Mouse (Mus musculus) kidney, adult 11 months (tissue): ENCODE data around the gene Magi1.

Experiments used
- DNase-seq: peaks from one replicate; pipeline ENCODE4 v3.0.0; 2022

Gene Magi1

GRCm38 (mm10) chr6:93871516-93871915, 412.2 kb downstream of the Magi1 start:
- peak; percentile 13 for DNase-seq

- DNase-seq, result no peak
These were observed 413.7 kb downstream of the Magi1 start for GRCm38 (mm10) chr6:93870023-93870422.

- DNase-seq, result no peak
These were observed 421.5 kb downstream of the Magi1 start for GRCm38 (mm10) chr6:93862263-93862662.

DNA sequence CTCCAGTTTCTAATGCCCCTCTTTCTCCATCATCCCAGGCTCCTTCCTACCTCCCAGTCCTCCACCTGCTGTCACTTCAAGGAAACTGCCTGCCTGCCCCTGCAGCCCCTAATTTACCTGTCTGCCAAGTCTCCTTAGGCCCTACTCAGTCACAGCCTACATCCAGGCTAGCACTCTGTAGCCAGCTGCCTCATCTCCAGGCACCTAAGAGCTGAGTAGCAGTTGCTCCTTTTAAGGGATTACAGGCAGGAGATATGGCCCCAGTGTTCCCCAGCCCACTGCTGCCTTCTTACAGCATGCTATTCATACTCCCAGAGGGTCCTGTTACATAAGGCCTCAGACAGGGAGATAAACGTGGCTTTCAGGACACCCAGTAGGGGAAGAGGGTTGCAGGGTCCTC, 426.9 kb downstream of the Magi1 start:
- no peak for DNase-seq

DNA sequence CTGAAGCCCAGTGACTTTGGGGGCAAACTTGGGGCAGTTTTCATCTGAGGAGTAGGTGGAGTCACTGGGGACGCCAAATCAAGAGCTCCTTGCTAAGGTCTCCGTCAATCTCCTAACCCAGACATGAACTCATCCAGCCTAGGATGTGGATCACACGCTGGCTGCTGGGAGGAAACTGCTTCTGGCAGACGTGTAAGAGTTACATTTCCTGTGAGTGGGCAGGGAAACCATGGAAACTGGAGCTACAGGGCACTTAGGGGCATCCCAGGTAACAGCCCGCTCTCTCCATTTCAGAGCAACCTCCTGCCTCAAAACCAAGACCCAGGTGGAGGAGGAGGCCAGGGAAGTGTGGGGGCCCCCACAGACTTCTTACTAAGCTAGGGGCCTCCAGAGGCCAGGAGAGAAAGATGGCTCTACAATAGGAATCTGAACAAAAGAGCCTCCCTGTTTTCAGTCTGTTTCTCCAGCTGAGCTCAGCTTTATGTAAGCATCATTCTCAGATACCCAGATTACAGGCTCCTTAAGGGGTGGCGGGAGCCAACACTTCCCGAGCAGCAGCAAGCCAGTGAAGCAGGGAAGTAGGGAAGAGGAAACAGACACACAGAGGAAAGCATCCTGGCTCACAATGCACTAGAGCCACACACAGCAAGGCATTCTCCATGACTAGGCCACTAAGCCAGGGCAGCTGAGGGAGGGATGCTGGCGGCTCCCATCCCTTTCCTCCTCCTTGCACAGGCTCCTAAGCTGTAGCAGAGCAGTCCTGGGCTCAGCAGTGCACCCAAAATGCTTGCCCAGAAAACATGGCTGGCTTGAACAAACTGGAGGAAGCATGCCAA, 427.7 kb downstream of the Magi1 start:
- DNase-seq, result no peak

DNA sequence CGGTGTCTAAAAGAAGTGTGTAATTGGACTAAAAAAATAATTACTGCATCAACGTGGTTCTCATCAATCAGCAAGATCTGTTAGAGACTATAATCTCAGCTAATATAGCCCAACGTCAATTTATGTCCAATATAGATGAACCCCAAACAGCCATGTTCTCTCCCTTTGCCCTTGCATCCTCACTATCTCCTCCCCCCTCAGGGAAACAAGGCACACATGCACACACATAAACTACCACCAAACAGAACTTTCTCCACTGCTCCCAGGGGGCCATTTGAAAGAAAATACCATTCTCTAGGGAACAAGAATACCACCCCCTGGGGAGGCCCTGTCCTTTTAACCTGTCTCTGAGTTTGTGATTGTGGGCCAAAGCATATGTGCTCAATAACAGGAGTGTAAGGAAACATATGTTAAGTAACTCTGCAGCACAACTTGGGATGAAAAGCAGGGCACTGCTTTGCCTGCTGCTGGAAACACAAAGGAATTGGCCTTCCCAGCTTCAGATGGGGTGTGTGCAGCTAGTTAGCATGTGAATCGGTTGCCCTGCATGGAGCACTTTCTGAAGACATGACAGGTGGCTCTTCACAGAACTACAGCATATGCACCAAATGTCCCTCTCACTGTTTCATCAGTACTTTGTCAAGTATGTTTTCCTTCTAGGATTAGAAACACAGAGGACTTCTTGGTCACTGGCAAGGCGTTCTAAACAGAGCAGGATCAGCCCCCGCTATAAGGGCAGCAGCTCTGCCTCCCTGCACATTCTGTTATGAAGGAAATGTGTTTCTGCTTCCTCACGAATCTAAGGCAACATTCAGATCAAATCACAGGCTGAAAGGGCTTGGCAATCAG, 434.6 kb downstream of the Magi1 start:
- DNase-seq, result no peak

GRCm38 (mm10) chr6:93845498-93845897, 438.2 kb downstream of the Magi1 start:
- no peak for DNase-seq

- DNase-seq, result no peak
These were observed 438.6 kb downstream of the Magi1 start for GRCm38 (mm10) chr6:93845080-93845479.

GRCm38 (mm10) chr6:93844576-93844975, 439.1 kb downstream of the Magi1 start:
- no peak for DNase-seq

- no peak for DNase-seq
These were observed 445.3 kb downstream of the Magi1 start for GRCm38 (mm10) chr6:93838398-93838797.

DNA sequence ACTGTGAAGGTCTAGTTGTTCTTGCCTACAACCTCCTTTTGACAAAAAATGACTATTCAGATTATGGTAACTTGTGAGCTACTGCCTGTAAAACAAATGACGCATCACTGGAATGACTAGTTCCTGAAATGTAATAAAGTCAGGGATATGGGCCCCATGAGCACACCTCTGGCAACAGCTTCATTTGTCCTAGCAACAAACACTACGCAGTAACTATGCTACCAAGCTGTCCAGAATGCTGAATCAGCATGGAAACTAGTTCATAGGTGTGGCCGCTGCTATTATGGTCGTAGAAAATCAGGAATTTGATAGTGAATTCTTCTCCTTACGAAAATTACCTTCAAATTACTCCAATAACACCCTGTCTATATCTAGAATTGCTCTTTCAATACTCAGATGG, 447.1 kb downstream of the Magi1 start:
- no peak for DNase-seq

- DNase-seq, result no peak
These were observed 448.5 kb downstream of the Magi1 start for GRCm38 (mm10) chr6:93835211-93835610.

- DNase-seq, result no peak
These were observed 455.5 kb downstream of the Magi1 start for GRCm38 (mm10) chr6:93828262-93828661.

- no peak for DNase-seq
These were observed 456.8 kb downstream of the Magi1 start for GRCm38 (mm10) chr6:93826875-93827274.

DNA sequence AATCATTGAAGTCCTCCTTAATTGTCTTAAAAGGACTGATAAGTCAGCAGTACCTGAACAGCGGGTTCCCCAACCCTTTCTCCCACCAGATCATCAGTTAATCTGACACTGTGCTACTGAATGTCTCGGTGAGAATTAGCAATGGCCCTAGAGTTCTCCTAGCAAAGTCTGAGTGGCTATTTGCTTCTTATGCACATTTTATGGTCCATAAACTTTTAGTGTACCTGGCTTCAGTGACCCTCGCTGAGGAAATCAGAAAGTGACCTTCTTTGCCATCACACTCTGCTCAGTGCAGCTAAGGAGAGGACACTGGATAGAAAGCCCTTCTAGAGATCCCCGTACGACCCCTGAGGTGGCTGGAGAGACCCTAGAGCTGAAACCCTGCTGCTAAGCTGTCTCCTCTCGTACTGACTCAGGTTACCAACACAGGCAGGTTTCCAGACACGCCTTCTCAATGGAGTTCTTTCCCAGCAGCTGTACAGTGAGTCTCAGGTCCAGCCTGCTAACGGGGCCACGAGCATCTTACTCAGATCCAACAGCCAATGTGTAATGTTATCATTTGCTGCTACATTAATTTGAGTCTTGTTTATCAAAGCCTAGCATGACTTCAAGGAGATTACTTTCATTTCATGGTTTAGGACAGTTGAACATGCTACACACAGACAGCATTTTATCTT, 461.4 kb downstream of the Magi1 start:
- DNase-seq, result peak; percentile 45

- no peak for DNase-seq
These were observed 462.2 kb downstream of the Magi1 start for GRCm38 (mm10) chr6:93821512-93821911.

GRCm38 (mm10) chr6:93819888-93820287, 463.8 kb downstream of the Magi1 start:
- no peak for DNase-seq

DNA sequence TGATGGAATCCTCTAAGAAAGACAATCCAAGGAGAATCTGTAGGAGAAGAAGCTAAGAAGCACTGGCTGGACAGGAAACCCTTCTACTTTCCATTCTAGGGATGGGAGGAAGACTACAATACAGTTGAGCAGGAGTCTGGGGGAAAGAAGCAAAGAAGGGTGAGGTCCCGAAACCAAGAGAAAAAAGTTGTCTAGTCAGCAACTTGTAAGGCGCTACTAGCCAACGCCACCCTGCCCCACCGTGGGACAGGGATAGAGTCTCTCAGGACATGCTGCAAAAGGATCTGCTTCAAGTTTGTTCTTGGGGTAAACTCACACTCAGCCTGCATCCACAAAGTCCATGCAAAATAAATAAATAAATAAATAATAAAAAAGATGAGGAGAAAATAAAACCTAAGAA, 464.4 kb downstream of the Magi1 start:
- no peak for DNase-seq

DNA sequence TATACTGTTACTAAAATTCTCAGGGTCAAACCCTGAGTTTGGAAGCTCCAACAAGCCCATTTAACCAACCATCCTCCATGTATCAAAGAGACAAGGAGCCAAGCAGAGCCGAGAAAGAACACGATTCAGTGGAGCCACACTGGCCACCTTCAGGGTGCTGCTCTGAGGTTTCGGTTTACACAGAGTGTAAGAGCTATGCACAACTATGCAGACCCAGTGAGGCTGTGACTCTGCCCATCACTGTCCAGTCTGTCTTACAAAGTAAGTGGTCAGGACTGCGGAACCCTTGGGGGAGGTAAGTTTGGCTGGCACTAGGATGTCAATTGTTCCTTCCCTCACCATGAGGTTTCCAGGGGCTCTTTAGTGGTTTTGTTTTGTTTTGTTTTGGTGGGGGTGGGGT, 465.2 kb downstream of the Magi1 start:
- DNase-seq, result no peak

- no peak for DNase-seq
These were observed 478.2 kb downstream of the Magi1 start for GRCm38 (mm10) chr6:93805407-93805936.

DNA sequence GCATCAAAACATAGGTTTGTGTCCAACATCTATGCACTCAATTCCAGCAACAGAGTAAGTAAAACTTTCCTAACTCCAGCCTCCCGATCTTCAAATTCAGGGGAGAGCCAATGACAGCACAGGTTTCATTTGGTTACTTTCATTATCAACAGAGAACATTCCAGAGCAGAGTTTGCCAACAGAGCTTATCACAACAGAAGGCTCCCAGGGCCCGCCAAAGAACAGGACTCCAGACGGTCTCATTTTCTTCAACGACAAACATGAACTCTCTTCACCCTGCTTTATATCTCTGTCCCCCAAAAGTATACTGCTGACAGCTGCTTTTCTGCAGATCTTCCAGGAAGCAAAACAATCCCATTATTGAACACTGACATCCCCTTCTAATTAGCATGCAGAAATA, 481.3 kb downstream of the Magi1 start:
- DNase-seq, result no peak

- DNase-seq, result no peak
These were observed 483.3 kb downstream of the Magi1 start for GRCm38 (mm10) chr6:93800465-93800864.
